Mouse (Mus musculus) lung, embryonic 14.5 days (tissue): ENCODE measurements around the gene Pdia3. TPM values are rescaled to one million over a fixed set of nuclear protein-coding genes. Genes with fewer than 3 reads are reported as not detected.
"Not testable (repeated sequence)": the region's sequence is repeated elsewhere in the genome, so short reads cannot be mapped to it uniquely, and the experiment has no call there.

ENCODE experiments used
- ATAC-seq: fragments of 200-750 bp; cut with Nextera tagmentation; 2 replicates; pipeline ENCODE4 v1.8.0; 2017; ENCODE audit warnings: mild to moderate bottlenecking, moderate TSS enrichment, moderate library complexity; ENCODE audit not compliant: insufficient read depth
- DNase-seq: peaks from one replicate; pipeline ENCODE4 v3.0.0-alpha.2; 2015
- H3K27ac ChIP-seq: fragments of 300-500 bp; sonication (generic); 2 replicates; pipeline ENCODE4 v1.5.1; 2014; ENCODE audit warnings: low read depth, mild to moderate bottlenecking, moderate library complexity
- H3K27me3 ChIP-seq: fragments of 300-500 bp; sonication (generic); 2 replicates; pipeline ENCODE4 v1.6.1; 2014; ENCODE audit warnings: low read length, control low read depth; ENCODE audit not compliant: insufficient read depth
- H3K36me3 ChIP-seq: fragments of 300-500 bp; sonication (generic); 2 replicates; pipeline ENCODE4 v1.6.1; 2014; ENCODE audit warnings: control low read depth; ENCODE audit not compliant: insufficient read depth
- H3K4me1 ChIP-seq: fragments of 300-500 bp; sonication (generic); 2 replicates; pipeline ENCODE4 v1.6.1; 2014; ENCODE audit warnings: antibody characterized with exemption, control low read depth; ENCODE audit not compliant: insufficient read depth
- H3K4me2 ChIP-seq: fragments of 300-500 bp; sonication (generic); 2 replicates; pipeline ENCODE4 v1.6.1; 2014; ENCODE audit warnings: mild to moderate bottlenecking
- H3K4me3 ChIP-seq: fragments of 300-500 bp; sonication (generic); 2 replicates; pipeline ENCODE4 v1.5.1; 2014; ENCODE audit warnings: low read depth, low read length
- H3K9ac ChIP-seq: fragments of 300-500 bp; sonication (generic); 2 replicates; pipeline ENCODE4 v1.6.1; 2014
- H3K9me3 ChIP-seq: fragments of 300-500 bp; sonication (generic); 2 replicates; pipeline ENCODE4 v1.6.1; 2016; ENCODE audit warnings: low read depth, low read length, control low read depth
- CTCF ChIP-seq: IDR thresholded peaks from 2 replicates; pipeline ENCODE4 v1.5.1; 2016; ENCODE audit warnings: antibody characterized with exemption, low read depth
- WGBS: fragments of 180-500 bp; shearing (Covaris S2); extraction: QIAGEN DNeasy Blood & Tissue Kit; methylation state at CpG from one replicate; pipeline ENCODE4 v1.1.7; 2014; 5-methylcytosine and 5-hydroxymethylcytosine counted together
- polyA plus RNA-seq: library from polyadenylated mRNA; unstranded; fragments of >200 nt; fragmentation: Nextera tagmentation; extraction: Ambion mirVana; gene quantifications from 2 replicates; pipeline ENCODE4 v1.2.1, GENCODE M21; 2014

Gene Pdia3
- polyA plus RNA-seq, 1 experiment from 2014 or later = 628 TPM

- Histone ChIP-seq H3K27ac (peak within 1 kb of the TSS; percentile 81), H3K27me3 (no peaks in the 10 kb centered on the region), H3K4me3 (peak within 1 kb of the TSS; percentile 78), H3K4me1 (no peaks in the 10 kb centered on the region; the same call in 1 of the 2 replicates), H3K4me2 (peak within 1 kb of the TSS; percentile 77), H3K36me3 (peaks cover 46% of the 10 kb centered on the region), H3K9ac (peak within 1 kb of the TSS; percentile 82), H3K9me3 (no peaks in the 10 kb centered on the region)
- TF ChIP-seq CTCF = no peak
- ATAC-seq (peak; percentile 91), DNase-seq (peak; percentile 92)
- 3% methylated on average over 41 of the region's 41 CpGs for WGBS
These were observed 43.4 kb downstream of the Pdia3 start, which contains the start of gene Serinc4 for GRCm38 (mm10) chr2:121456692-121457642. Gene Serinc4, minus strand, starts transcription at chr2:121456781.

DNA sequence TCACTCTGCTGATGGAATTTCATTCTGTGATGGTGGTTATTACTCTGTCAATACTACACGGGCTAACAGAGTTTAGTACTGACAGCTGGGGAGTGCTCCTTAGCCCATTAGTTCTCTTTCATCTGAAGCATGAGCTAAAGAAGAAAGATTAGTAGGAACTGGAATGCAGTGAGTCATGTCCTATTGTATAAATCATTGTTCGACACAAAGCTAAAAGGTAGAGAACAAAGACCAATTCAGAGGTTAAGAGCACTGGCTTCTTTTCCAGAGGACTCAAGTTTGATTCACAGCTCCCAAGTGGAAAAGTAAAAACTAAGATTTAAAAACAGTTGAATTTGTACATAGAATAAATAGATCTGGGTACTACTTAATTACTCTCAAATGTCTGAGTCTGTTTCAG, 46.5 kb downstream of the Pdia3 start:
- WGBS = 64% methylated on average over 2 of the region's 2 CpGs
- no peaks in the 10 kb centered on the region for H3K9me3 ChIP-seq

DNA sequence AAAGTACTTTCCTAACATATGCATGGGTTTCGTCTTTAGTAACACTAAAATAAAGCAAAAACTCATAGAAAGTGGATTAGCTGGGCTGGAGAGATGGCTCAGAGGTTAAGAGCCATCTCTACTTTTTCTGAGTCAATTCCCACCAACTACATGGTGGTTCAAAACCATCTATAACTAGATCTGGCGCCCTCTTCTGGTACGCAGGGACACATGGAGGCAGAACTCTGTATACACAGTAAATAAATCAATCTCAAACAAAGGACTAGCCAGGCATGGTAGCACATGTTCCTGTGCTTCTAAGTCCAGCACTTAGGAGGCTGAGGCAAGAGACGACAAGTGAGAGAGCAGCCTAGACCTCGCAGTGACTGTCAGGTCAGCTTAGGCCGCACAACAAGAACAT, 55.4 kb downstream of the Pdia3 start:
- 60% methylated on average over 2 of the region's 6 CpGs for WGBS
- H3K9me3 ChIP-seq, ATAC-seq, H3K9ac ChIP-seq, DNase-seq, H3K4me3 ChIP-seq, H3K27me3 ChIP-seq, H3K4me1 ChIP-seq, H3K4me2 ChIP-seq, H3K27ac ChIP-seq, H3K36me3 ChIP-seq: not testable (repeated sequence)

More for the DNA sequence above, 46.5 kb downstream of the Pdia3 start:
- peaks cover 24% of the 10 kb centered on the region for H3K36me3 ChIP-seq
- ATAC-seq (no peak), DNase-seq (no peak)
- H3K27ac ChIP-seq = no peak overlapping the region
- no peak for TF ChIP-seq CTCF
- no peaks in the 10 kb centered on the region; the same call in 1 of the 2 replicates for H3K4me1 ChIP-seq
- no peaks in the 10 kb centered on the region for H3K27me3 ChIP-seq
- no peak overlapping the region for H3K4me2 ChIP-seq
- H3K9ac ChIP-seq = no peak overlapping the region
- no peak overlapping the region for H3K4me3 ChIP-seq

DNA sequence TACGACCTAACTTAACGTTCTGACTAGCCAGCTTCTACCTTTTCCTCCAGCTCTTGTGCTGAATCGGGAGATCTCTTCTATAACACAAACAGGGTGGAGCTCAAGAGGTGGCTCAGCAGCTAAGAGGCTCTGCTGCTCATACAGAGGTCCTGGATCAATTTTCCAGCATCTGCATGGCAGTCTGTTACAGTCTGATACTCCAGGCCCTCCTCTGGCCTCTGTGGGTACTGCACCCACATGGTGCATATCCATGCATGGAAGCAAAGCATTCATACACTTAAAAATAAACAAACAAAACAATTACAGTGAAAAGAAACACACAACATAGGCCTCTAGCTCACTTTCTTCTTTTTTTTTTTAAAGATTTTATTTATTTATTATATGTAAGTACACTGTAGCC, 59.2 kb downstream of the Pdia3 start:
- DNase-seq = not testable (repeated sequence)

GRCm38 (mm10) chr2:121473301-121474179, 60.0 kb downstream of the Pdia3 start, which contains the start of gene Mfap1b:
Gene Mfap1b, minus strand, starts transcription at chr2:121474067.
- 0 out of 2 replicates have a peak within 1 kb of the TSS, but pooled peaks have one; percentile 50 for H3K27ac ChIP-seq
- H3K4me2 ChIP-seq = peak within 1 kb of the TSS; percentile 67
- H3K36me3 ChIP-seq, H3K9me3 ChIP-seq, H3K27me3 ChIP-seq, H3K4me1 ChIP-seq: not testable (repeated sequence)
- H3K9ac ChIP-seq = peak within 1 kb of the TSS; percentile 58
- DNase-seq = peak; percentile 95
- peak within 1 kb of the TSS; percentile 61 for H3K4me3 ChIP-seq
- WGBS = 5% methylated on average over 37 of the region's 41 CpGs
- ATAC-seq = peak; percentile 96

More for the DNA sequence above, 59.2 kb downstream of the Pdia3 start:
- ATAC-seq, H3K4me2 ChIP-seq, H3K27ac ChIP-seq, H3K36me3 ChIP-seq, H3K4me1 ChIP-seq, H3K9me3 ChIP-seq, H3K27me3 ChIP-seq, H3K9ac ChIP-seq, H3K4me3 ChIP-seq: not testable (repeated sequence)
- 92% methylated on average over 3 of the region's 3 CpGs for WGBS

DNA sequence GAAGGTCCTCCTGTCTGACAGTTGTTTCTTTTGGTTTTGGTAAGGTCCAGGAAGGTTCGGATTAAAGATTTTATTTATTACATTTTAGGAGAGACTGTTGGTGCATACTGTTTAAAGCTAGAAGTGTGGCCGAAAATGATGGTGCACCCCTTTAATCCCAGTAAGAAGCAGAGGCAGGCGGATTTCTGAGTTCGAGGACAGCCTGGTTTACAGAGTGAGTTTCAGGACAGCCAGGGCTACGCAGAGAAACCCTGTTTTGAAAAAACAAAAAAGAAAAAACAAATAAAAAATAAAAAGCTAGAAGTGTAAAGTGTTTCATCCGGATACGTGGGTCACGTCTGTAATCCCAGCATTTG, 60.6 kb downstream of the Pdia3 start:
- H3K27ac ChIP-seq = 0 out of 2 replicates have a peak overlapping the region, but pooled peaks have one; percentile 50
- 0 out of 2 replicates have a peak, but pooled peaks have one; percentile 57 for ATAC-seq

GRCm38 (mm10) chr2:121475306-121475705, 61.7 kb downstream of the Pdia3 start:
- H3K9me3 ChIP-seq = not testable (repeated sequence)
- 92% methylated on average over 2 of the region's 2 CpGs for WGBS

More for the DNA sequence above, 60.6 kb downstream of the Pdia3 start:
- peak overlapping the region; percentile 58 for H3K9ac ChIP-seq
- no peaks in the 10 kb centered on the region for H3K36me3 ChIP-seq
- H3K4me3 ChIP-seq = peak overlapping the region; percentile 61
- H3K27me3 ChIP-seq = no peaks in the 10 kb centered on the region
- DNase-seq = no peak
- no peaks in the 10 kb centered on the region for H3K9me3 ChIP-seq
- WGBS = 27% methylated on average over 8 of the region's 8 CpGs
- H3K4me1 ChIP-seq = 0 out of 2 replicates have a peak, but pooled peaks cover 3% of the 10 kb centered on the region
- TF ChIP-seq CTCF = no peak
- H3K4me2 ChIP-seq = peak overlapping the region; percentile 67

More at GRCm38 (mm10) chr2:121475306-121475705, 61.7 kb downstream of the Pdia3 start:
- H3K9ac ChIP-seq, H3K4me1 ChIP-seq, H3K36me3 ChIP-seq, ATAC-seq, H3K4me2 ChIP-seq, DNase-seq, H3K27me3 ChIP-seq, H3K27ac ChIP-seq, H3K4me3 ChIP-seq: not testable (repeated sequence)
